Mouse (Mus musculus) heart, adult 18-20 months (tissue): ENCODE measurements around the gene Rp9. TPM values are rescaled to one million over a fixed set of nuclear protein-coding genes. Genes with fewer than 3 reads are reported as not detected.
"Not testable (repeated sequence)": the region's sequence is repeated elsewhere in the genome, so short reads cannot be mapped to it uniquely, and the experiment has no call there.

Experiments used
- DNase-seq, 2 experiments: peaks; one replicate each; pipeline ENCODE4 v3.0.0; 2021 to 2022; ENCODE audit warnings: mixed read lengths in 1 of 2
- total RNA-seq, 2 experiments: library from RNA; stranded (reverse); gene quantifications; 2 replicates each; pipeline ENCODE4 v1.2.3; 2021

Rp9 gene
- total RNA-seq, 2 experiments from 2014 or later: 39.2 to 39.6 TPM

GRCm38 (mm10) chr9:22420491-22420890 is 49.1 kb downstream of the Rp9 start:
- DNase-seq: peak; percentile 9 to 40

GRCm38 (mm10) chr9:22419877-22420276 is 49.7 kb downstream of the Rp9 start:
- no peak for DNase-seq

- no peak for DNase-seq
Observed at GRCm38 (mm10) chr9:22417547-22417946, 52.0 kb downstream of the Rp9 start.

GRCm38 (mm10) chr9:22416187-22416586 is 53.4 kb downstream of the Rp9 start:
- DNase-seq: no peak

GRCm38 (mm10) chr9:22411002-22411857 is 58.3 kb downstream of the Rp9 start, which contains the start of gene 9530077C05Rik:
9530077C05Rik (plus strand) TSS chr9:22411513.
- peak; percentile 97 to 98 for DNase-seq

GRCm38 (mm10) chr9:22409501-22409900 is 60.0 kb downstream of the Rp9 start:
- DNase-seq: no peak

- peak in 1 of 2 experiments; percentile 16 for DNase-seq
Observed at GRCm38 (mm10) chr9:22408344-22408743, 61.2 kb downstream of the Rp9 start.

- not testable (repeated sequence) for DNase-seq
Observed at GRCm38 (mm10) chr9:22407633-22408032, 61.9 kb downstream of the Rp9 start.

- no peak for DNase-seq
Observed at GRCm38 (mm10) chr9:22405414-22405813, 64.1 kb downstream of the Rp9 start.

GRCm38 (mm10) chr9:22403501-22403900 is 66.0 kb downstream of the Rp9 start:
- DNase-seq: not testable (repeated sequence)

- no peak for DNase-seq
Observed at GRCm38 (mm10) chr9:22402976-22403375, 66.6 kb downstream of the Rp9 start.

- DNase-seq: no peak
Observed at GRCm38 (mm10) chr9:22402001-22402400, 67.5 kb downstream of the Rp9 start.

GRCm38 (mm10) chr9:22399021-22399420 is 70.5 kb downstream of the Rp9 start:
- DNase-seq: no peak

GRCm38 (mm10) chr9:22394725-22395124 is 74.8 kb downstream of the Rp9 start:
- DNase-seq: no peak

GRCm38 (mm10) chr9:22390390-22390789 is 79.2 kb downstream of the Rp9 start:
- DNase-seq: no peak

- DNase-seq: no peak
Observed at GRCm38 (mm10) chr9:22389736-22390245, 79.8 kb downstream of the Rp9 start.

GRCm38 (mm10) chr9:22389021-22389476 is 80.5 kb downstream of the Rp9 start, which contains the start of gene Anln:
Anln (minus strand) TSS chr9:22389188.
- DNase-seq: peak; percentile 93 to 95

GRCm38 (mm10) chr9:22388401-22388980 is 81.1 kb downstream of the Rp9 start:
- DNase-seq: peak in 1 of 2 experiments; percentile 15

GRCm38 (mm10) chr9:22387901-22388300 is 81.6 kb downstream of the Rp9 start:
- DNase-seq: no peak

- no peak for DNase-seq
Observed at GRCm38 (mm10) chr9:22385890-22386289, 83.7 kb downstream of the Rp9 start.

- no peak for DNase-seq
Observed at GRCm38 (mm10) chr9:22376086-22376485, 93.5 kb downstream of the Rp9 start.

- DNase-seq: no peak
Observed at GRCm38 (mm10) chr9:22372760-22373159, 96.8 kb downstream of the Rp9 start.

GRCm38 (mm10) chr9:22368030-22368429 is 101.5 kb downstream of the Rp9 start:
- DNase-seq: peak; percentile 18 to 19
